Mouse (Mus musculus) limb, embryonic 12.5 days (tissue): Measurements from ENCODE around the gene Pfdn4. TPM values are rescaled to one million over a fixed set of nuclear protein-coding genes. Genes with fewer than 3 reads are reported as not detected.

Experiments
- ATAC-seq: fragments of 200-750 bp; cut with Nextera tagmentation; 2 replicates; pipeline ENCODE4 v1.8.0; 2017; ENCODE audit warnings: low read depth, moderate TSS enrichment; ENCODE audit not compliant: insufficient number of reproducible peaks, insufficient read depth, low FRiP score, low TSS enrichment
- H3K27ac ChIP-seq: fragments of 300-500 bp; sonication (generic); 2 replicates; pipeline ENCODE4 v1.5.1; 2016; ENCODE audit warnings: mild to moderate bottlenecking, moderate library complexity
- H3K27me3 ChIP-seq: fragments of 300-500 bp; sonication (generic); 2 replicates; pipeline ENCODE4 v1.6.1; 2016; ENCODE audit warnings: mild to moderate bottlenecking, moderate library complexity
- H3K36me3 ChIP-seq: fragments of 300-500 bp; sonication (generic); 2 replicates; pipeline ENCODE4 v1.6.1; 2016; ENCODE audit warnings: mild to moderate bottlenecking, moderate library complexity
- H3K4me1 ChIP-seq: fragments of 300-500 bp; sonication (generic); replicated peaks from 2 replicates; pipeline ENCODE4 v1.6.1; 2016
- H3K4me2 ChIP-seq: fragments of 300-500 bp; sonication (generic); 2 replicates; pipeline ENCODE4 v1.6.1; 2016; ENCODE audit warnings: mild to moderate bottlenecking, moderate library complexity
- H3K4me3 ChIP-seq: fragments of 300-500 bp; sonication (generic); replicated peaks from 2 replicates; pipeline ENCODE4 v1.5.1; 2016; ENCODE audit warnings: mild to moderate bottlenecking
- H3K9ac ChIP-seq: fragments of 300-500 bp; sonication (generic); replicated peaks from 2 replicates; pipeline ENCODE4 v1.6.1; 2016; ENCODE audit warnings: mild to moderate bottlenecking, moderate library complexity
- H3K9me3 ChIP-seq: fragments of 300-500 bp; sonication (generic); 2 replicates; pipeline ENCODE4 v1.6.1; 2016; ENCODE audit warnings: mild to moderate bottlenecking, moderate library complexity
- WGBS: fragments of 180-500 bp; shearing (Covaris S2); methylation state at CpG from one replicate; pipeline ENCODE4 v1.1.7; 2016; 5-methylcytosine and 5-hydroxymethylcytosine counted together
- polyA plus RNA-seq: library from polyadenylated mRNA; unstranded; fragments of >200 nt; fragmentation: Nextera tagmentation; extraction: Ambion mirVana; gene quantifications from 2 replicates; pipeline ENCODE4 v1.2.1, GENCODE M21; 2016

Pfdn4 gene
- polyA plus RNA-seq, 1 experiment from 2014 or later = 118 TPM

DNA sequence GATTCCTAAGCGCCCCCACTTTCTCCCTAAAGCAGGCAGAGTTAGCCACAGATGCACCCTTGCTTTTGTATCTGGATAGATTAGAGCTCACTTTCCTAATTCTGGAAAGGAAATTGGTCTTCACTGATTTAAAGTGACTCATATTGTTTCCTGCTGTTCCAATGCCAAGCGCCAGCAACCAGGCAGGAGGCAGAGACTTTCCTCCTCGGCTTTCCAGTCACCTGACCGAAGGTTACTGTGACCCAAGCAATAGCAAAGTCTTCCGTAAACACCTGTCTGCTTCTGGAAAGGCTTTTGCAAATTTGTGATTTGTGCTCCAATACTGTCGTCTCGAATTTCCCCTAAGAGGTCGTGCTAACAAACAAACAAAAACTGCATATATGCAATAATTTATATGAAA, 1.8 kb downstream of the Pfdn4 start:
- H3K27ac ChIP-seq = no peak overlapping the region
- 18% methylated on average over 8 of the region's 8 CpGs for WGBS
- no peaks in the 10 kb centered on the region for H3K9me3 ChIP-seq
- no peak for ATAC-seq
- peaks cover 23% of the 10 kb centered on the region for H3K4me1 ChIP-seq
- peaks cover 77% of the 10 kb centered on the region for H3K27me3 ChIP-seq
- no peak overlapping the region for H3K4me3 ChIP-seq
- H3K36me3 ChIP-seq = no peaks in the 10 kb centered on the region
- no peak overlapping the region for H3K4me2 ChIP-seq
- H3K9ac ChIP-seq = no peak overlapping the region

DNA sequence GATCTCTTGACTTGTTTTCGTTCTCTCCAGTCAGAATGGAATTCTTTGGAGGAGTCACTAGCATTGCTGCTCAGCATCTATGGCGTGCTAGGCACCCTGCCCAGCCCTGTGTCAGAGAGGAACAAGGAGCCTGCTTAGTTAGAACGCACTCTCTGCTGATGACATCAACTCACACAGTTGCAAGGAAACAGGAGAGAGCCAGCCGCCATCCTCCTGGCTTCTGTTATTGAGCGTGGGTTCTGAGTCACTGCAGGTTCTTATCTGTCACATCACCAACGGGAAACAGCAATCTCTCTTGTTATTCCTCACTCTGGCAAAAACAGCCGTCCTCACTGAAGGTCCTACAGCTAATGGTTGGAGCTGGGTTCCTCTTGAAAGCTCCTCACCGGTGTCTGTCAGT, 7.1 kb downstream of the Pfdn4 start:
- Histone ChIP-seq H3K4me1 (peaks cover 6% of the 10 kb centered on the region; the same call in 1 of the 2 replicates), H3K36me3 (no peaks in the 10 kb centered on the region), H3K4me3 (no peak overlapping the region), H3K9ac (no peak overlapping the region), H3K27me3 (peaks cover 34% of the 10 kb centered on the region), H3K9me3 (no peaks in the 10 kb centered on the region), H3K27ac (no peak overlapping the region), H3K4me2 (no peak overlapping the region)
- WGBS = 53% methylated on average over 8 of the region's 8 CpGs
- ATAC-seq = no peak

DNA sequence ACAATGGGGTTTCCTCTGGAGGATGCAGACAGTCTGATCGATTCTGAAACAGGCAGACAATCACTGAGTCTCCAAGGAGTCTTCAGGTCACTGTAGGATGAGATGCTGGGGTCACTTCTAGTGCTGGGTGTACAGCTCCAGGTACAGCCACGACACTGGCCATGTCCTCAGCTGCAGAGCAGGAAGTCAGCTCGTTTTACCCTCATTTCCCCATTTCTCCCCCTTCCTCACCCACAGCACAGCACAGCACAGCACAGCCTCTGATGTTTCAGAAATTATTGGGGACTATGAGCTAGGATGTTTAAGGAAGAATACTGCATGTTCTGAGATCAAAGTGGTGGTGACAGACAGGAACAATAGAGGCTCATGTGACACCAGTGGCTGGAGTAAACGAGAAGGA, 7.8 kb downstream of the Pfdn4 start:
- Histone ChIP-seq H3K27me3 (peaks cover 28% of the 10 kb centered on the region), H3K9ac (no peak overlapping the region), H3K27ac (no peak overlapping the region), H3K4me1 (peaks cover 11% of the 10 kb centered on the region; the same call in 1 of the 2 replicates), H3K4me3 (no peak overlapping the region), H3K9me3 (no peaks in the 10 kb centered on the region), H3K36me3 (no peaks in the 10 kb centered on the region), H3K4me2 (no peak overlapping the region)
- WGBS = 34% methylated on average over 4 of the region's 4 CpGs
- ATAC-seq = no peak

DNA sequence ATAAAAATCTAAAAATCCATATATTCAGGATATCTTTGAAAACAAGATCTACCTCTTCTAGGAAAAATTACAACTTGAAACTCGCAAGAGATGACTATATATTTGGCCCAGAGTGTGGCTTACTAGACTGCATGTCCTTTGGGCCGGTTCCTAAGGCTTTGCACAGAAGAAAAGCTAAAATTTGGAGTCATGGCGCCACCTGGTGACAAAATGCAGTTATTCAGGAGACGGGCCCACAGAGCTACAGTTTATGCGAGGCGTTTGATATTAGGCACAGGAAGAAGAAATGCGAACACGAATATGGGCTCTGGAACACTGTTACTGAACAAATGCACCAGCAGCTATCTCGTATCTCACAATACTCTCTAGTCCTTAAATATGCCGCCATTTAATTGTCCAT, 11.5 kb downstream of the Pfdn4 start:
- Histone ChIP-seq H3K9ac (no peak overlapping the region), H3K4me2 (no peak overlapping the region), H3K4me3 (no peak overlapping the region), H3K27ac (no peak overlapping the region), H3K4me1 (peaks cover 22% of the 10 kb centered on the region), H3K36me3 (no peaks in the 10 kb centered on the region), H3K9me3 (no peaks in the 10 kb centered on the region), H3K27me3 (peaks cover 10% of the 10 kb centered on the region)
- WGBS = 8% methylated on average over 10 of the region's 10 CpGs
- ATAC-seq = no peak; the same call in 1 of the 2 replicates

DNA sequence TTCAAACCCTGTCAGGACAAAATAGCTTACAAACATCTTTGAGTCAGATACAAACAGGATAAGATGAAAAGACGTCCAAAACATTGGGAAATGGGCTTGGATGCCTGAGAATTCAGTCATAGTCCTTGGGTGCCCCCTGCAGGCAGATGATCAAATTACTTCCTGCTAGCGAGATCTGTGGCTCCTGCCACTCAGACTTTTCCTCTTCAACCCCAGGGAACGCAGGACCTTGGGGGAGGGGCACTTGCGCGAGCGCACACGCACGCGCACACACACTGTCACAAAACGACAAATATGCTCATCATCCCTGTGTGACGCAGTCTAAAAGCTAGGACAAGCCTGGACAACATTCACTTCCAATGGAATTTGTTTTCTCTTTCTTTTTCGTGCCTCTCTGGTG, 12.6 kb downstream of the Pfdn4 start:
- WGBS = 4% methylated on average over 12 of the region's 12 CpGs
- H3K9ac ChIP-seq = peak overlapping the region; percentile 40; the same call in 1 of the 2 replicates

DNA sequence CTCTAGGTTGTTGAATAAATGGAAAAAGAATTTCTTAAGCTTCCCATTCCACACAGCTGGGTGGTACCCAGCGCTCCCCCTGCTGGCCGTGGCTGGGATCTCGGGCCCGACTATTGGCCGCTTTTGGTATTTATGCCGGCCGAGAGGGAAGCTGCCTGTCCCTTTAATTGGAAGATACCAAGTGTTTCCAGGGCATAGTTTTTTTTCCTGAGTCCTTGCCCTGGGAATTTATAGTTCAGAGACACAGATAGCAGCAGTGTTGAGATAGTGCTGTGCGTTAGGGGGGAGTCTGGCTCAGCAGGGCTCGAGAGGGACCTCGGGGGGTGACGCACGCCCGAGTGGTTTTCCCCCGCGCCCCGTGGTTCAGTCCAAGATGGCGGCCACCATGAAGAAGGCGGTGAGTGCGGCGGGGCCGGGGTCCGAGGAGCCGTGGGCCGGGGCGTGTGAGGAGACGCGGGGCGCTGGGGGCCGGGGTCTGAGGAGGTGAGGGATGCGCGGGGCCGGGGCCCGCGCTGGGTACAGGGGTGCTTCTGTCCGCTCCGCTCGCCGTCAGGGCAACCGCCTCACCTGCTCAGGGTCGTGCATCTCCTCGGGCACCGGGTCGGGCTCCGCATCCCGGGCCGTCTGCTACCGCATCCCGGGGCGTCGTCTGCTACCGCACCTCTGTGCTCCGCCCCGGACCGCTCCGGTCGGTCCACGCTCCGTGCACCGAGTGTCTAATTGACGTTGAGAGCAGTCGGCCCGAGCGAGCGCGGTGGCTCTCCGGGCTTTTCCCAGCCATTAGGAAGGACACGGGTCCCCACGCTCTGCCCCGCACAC, 15.1 kb downstream of the Pfdn4 start:
- ATAC-seq = peak; percentile 33; the same call in 1 of the 2 replicates
- peaks cover 7% of the 10 kb centered on the region for H3K36me3 ChIP-seq
- peak overlapping the region; percentile 88 for H3K9ac ChIP-seq
- peak overlapping the region; percentile 82 for H3K4me2 ChIP-seq
- H3K9me3 ChIP-seq = no peaks in the 10 kb centered on the region
- H3K4me1 ChIP-seq = peaks cover 26% of the 10 kb centered on the region
- H3K27ac ChIP-seq = peak overlapping the region; percentile 84
- H3K27me3 ChIP-seq = peaks cover 3% of the 10 kb centered on the region; the same call in 1 of the 2 replicates
- WGBS = under 1% methylated on average over 68 of the region's 69 CpGs
- H3K4me3 ChIP-seq = peak overlapping the region; percentile 94

More for the DNA sequence above, 12.6 kb downstream of the Pfdn4 start:
- Histone ChIP-seq H3K27ac (no peak overlapping the region), H3K27me3 (peaks cover 6% of the 10 kb centered on the region), H3K9me3 (no peaks in the 10 kb centered on the region), H3K4me1 (peaks cover 28% of the 10 kb centered on the region), H3K4me2 (peak overlapping the region; percentile 65), H3K4me3 (peak overlapping the region; percentile 35), H3K36me3 (no peaks in the 10 kb centered on the region)
- ATAC-seq = no peak

DNA sequence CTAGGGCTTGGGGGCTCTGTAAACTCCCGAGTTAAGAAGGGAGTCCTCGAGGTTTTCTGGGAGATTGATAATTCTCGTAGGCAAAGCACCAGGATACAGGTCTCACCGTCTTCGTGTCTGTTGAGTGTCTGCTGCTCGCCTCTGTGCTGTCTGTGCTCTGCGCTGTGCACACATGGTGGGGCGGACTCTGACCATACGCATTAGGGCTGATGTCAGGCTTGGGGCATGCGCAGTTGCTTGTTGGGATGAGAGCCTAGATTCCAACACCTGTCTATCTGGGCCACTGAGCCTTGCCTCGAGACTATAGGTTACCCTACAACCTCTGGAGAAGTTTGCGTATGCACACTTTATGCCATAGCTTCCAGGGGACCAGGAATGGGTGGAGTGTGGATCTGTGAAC, 17.5 kb downstream of the Pfdn4 start:
- no peak overlapping the region for H3K9ac ChIP-seq
- WGBS = 91% methylated on average over 12 of the region's 12 CpGs

DNA sequence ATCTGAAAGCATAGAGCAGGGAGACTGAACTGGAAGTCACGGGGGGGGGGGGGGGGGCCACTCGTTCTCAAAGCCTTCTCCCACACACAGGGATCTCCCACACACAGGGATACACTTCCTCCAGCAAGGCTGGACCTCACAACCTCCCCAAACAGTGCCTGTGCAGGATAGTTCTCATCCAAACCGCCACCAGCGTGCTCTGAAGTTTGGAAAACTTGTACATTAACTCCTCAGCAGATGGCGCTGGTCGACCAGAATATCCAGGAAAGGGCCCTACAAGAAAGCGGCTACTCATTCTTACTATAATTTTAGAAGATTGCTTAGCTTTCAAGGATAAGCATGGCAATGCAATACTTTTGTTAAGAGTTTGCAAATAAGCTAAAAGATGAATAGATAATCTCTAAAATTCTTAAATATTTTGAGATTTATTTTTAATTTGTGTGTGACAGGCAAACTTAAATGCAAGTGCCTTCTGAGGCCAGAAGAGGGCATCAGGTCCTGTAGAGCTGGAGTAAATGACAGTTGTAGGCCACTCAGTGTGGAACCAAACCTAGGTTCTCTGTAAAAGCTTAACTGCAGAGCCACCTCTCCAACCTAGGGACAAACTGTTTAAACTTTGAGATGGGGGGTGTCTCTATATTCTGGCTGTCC, 24.2 kb downstream of the Pfdn4 start:
- H3K4me3 ChIP-seq = no peak overlapping the region
- H3K27me3 ChIP-seq = no peaks in the 10 kb centered on the region
- peaks cover 41% of the 10 kb centered on the region for H3K36me3 ChIP-seq
- H3K4me2 ChIP-seq = no peak overlapping the region
- no peak overlapping the region for H3K9ac ChIP-seq
- WGBS = 15% methylated on average over 6 of the region's 7 CpGs
- no peaks in the 10 kb centered on the region for H3K9me3 ChIP-seq
- no peak overlapping the region for H3K27ac ChIP-seq
- no peak for ATAC-seq
- no peaks in the 10 kb centered on the region for H3K4me1 ChIP-seq

More for the DNA sequence above, 17.5 kb downstream of the Pfdn4 start:
- Histone ChIP-seq H3K27me3 (no peaks in the 10 kb centered on the region), H3K27ac (no peak overlapping the region), H3K36me3 (peaks cover 30% of the 10 kb centered on the region), H3K4me1 (peaks cover 19% of the 10 kb centered on the region), H3K9me3 (no peaks in the 10 kb centered on the region), H3K4me2 (no peak overlapping the region), H3K4me3 (no peak overlapping the region)
- no peak for ATAC-seq

DNA sequence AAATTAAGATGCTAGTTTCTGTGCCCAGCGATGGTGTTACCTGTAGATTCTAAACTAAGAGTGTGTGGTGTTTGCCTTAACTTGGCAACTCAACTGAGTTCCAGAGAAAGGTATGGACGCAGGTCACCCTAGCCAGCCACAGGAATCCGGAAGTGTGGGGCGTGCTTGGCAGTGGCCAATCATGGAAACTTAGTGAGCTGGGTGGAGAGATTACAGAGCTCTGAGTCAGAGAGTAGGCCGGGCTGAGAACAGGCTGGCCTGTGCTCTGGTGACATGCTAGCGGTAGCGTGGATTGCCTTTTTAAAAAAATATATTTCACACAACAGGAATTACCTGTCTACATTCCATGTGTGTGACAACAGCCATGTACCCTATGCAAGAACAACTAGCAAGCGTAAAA, 30.3 kb downstream of the Pfdn4 start:
- no peaks in the 10 kb centered on the region for H3K27me3 ChIP-seq
- H3K9me3 ChIP-seq = no peaks in the 10 kb centered on the region
- no peak overlapping the region for H3K9ac ChIP-seq
- 89% methylated on average over 8 of the region's 8 CpGs for WGBS
- H3K36me3 ChIP-seq = no peaks in the 10 kb centered on the region
- no peak for ATAC-seq
- no peak overlapping the region for H3K4me2 ChIP-seq
- H3K4me3 ChIP-seq = no peak overlapping the region
- no peak overlapping the region for H3K27ac ChIP-seq
- peaks cover 4% of the 10 kb centered on the region; the same call in 1 of the 2 replicates for H3K4me1 ChIP-seq

DNA sequence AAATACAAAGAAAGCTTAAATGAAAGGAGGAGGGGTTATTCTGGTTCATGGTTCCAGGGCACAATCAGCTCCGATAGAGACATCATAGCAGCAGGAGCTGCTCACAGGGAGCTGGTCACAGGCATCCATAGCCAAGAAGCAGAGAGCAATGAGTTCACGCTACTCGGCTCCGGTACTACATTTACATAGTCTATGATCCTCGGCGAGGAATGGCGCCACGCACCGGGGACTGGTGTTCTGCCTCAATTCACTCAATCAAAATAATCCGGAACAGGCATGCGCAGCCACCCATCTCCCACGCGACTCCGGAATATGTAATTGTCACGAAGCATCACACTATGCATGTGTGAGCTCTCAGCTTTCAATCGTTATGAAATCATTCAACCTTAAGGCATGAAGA, 31.8 kb downstream of the Pfdn4 start:
- Histone ChIP-seq H3K4me3 (no peak overlapping the region), H3K9me3 (no peaks in the 10 kb centered on the region), H3K9ac (no peak overlapping the region), H3K27ac (no peak overlapping the region), H3K27me3 (no peaks in the 10 kb centered on the region), H3K4me1 (peaks cover 4% of the 10 kb centered on the region; the same call in 1 of the 2 replicates), H3K36me3 (no peaks in the 10 kb centered on the region), H3K4me2 (no peak overlapping the region)
- no peak for ATAC-seq
- 96% methylated on average over 16 of the region's 16 CpGs for WGBS

DNA sequence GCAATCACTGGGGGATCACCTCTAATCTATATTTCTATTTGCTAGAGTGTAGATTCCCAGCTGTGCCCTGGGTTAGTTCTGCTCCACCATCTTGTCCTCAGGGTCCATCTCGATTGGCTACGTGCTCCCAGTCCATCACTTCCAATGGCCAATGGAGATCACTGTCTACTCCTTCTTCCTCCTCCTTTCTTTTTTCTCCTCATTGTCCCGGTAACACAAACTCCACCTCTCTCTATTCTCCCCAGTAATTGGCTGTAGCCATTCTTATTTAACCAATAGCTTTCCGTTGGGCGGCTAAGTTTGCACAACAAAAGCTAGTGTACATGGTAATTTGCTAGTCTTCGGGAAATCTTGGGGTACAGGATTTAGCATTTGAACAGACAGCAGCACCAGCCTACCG, 33.5 kb downstream of the Pfdn4 start:
- WGBS = 89% methylated on average over 7 of the region's 7 CpGs
- peaks cover 4% of the 10 kb centered on the region; the same call in 1 of the 2 replicates for H3K4me1 ChIP-seq
- ATAC-seq = no peak
- H3K36me3 ChIP-seq = no peaks in the 10 kb centered on the region
- H3K27me3 ChIP-seq = no peaks in the 10 kb centered on the region
- no peaks in the 10 kb centered on the region for H3K9me3 ChIP-seq
- H3K4me2 ChIP-seq = no peak overlapping the region
- no peak overlapping the region for H3K9ac ChIP-seq
- no peak overlapping the region for H3K4me3 ChIP-seq
- no peak overlapping the region for H3K27ac ChIP-seq
